Mouse (Mus musculus) liver, adult (tissue): ENCODE measurements around the gene Hoxd4.

ENCODE experiments used
- GATA4 ChIP-seq: IDR thresholded peaks from 2 replicates; pipeline ENCODE4 v1.6.1; 2014; ENCODE audit warnings: mild to moderate bottlenecking, low read length; ENCODE audit not compliant: insufficient replicate concordance

The Hoxd4 gene

GRCm38 (mm10) chr2:74674881-74675665 lies 36.7 kb upstream of the Hoxd4 start, which contains the start of gene Hoxd12:
Hoxd12 (plus strand) TSS chr2:74675013.
- no peak for TF ChIP-seq GATA4

- TF ChIP-seq GATA4, result no peak
Observed at GRCm38 (mm10) chr2:74675666-74676282, 36.0 kb upstream of the Hoxd4 start.

GRCm38 (mm10) chr2:74676376-74677052 lies 35.2 kb upstream of the Hoxd4 start:
- TF ChIP-seq GATA4, result no peak

GRCm38 (mm10) chr2:74677106-74677505 lies 34.6 kb upstream of the Hoxd4 start:
- TF ChIP-seq GATA4, result no peak

DNA sequence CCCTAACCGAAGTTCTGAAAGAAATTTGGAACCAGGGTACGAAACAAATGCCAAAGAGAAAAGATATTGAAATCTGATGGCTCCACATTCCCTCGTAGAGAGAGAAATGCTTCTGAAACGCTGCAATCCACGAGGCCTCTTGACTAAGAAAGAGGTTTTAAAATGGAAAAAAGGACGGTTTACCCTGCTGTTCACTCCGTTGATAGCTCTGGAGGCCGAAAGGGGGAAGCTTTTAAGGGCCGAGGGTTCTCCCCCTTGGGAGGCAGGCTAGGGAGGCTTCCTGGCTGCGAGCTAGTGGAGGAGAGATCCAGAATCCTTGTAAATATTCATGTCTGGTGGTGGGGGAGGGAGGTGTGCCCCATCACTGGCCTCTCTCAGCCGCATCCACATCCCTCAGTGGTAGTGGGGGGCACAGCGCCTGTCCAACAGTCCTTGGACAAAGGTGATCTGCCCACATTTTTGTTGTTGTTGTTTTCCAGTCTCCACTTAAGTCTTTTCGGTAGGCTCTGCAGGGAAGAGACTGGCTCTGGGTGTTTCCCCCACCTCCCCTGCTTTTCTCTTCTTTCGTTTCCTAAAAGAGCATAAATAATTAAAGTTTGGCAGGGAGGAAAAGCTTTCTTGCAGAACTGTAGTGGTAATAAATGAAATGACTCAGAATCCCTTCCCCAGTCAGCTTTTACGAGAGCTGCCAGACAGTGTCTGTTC lies 32.7 kb upstream of the Hoxd4 start, which contains the start of gene Hoxd11:
Gene Hoxd11 (plus strand): TSS at position 667 of the 705 bp plus-strand sequence.
- TF ChIP-seq GATA4, result no peak

DNA sequence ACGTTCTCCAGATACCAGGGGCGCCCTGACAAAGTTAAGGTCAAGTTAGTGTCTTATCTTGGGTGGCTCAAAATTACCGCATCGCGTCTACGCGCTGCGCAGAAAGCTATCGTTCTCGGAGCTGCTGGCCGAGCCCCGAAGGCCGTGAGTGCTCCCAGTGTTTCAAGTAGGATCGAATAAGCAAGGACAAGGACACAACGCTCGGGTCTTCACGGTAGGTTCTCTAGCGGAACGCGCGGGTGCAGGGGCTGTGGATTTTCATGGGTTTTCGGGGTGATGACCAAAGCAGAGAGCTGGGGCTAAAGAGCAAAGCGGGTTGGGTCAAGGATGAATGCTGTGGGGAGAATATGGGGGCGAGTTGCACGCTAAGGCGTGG lies 32.1 kb upstream of the Hoxd4 start:
- no peak for TF ChIP-seq GATA4

- no peak for TF ChIP-seq GATA4
Observed at GRCm38 (mm10) chr2:74679980-74680379, 31.7 kb upstream of the Hoxd4 start.

DNA sequence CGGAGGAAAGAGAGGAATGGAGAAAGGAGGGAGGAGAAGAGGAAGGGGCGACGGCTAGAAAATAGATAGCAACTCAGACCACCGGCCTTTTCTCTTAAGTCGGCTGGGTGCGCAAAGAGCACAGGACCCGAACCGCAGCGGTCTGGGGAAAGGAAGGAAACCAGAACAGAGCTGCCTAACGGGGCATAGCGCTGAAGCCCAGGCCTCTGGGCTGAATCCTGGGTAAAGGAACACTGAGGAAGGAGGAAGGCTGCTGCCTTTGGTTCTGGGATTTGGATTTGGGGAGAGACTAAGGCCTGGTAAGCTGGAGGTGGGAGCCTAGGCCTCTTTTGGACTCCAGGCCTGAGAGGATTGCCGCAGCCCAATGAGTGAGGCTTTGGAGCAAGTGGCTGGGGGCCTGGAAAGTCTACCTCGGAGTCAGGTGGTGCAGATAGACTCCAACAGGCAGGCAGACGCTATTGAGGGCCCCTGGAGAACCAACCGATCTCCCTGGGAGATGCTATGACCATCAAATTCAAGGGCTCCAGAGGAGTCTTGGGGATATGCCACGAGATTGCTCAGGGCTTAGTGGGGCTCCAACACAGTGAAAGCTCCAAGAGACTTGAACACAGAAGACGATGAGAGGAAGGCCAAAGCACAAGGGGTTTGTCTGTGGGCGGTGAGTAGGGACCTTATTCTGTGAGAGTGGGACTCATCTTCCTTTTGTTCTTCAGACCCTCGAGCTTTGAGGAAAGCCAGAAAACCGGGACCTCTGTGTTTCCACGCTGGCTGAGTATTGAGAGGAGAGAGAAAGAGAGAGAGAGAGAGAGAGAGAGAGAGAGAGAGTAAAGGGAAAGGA lies 30.9 kb upstream of the Hoxd4 start:
- no peak for TF ChIP-seq GATA4

DNA sequence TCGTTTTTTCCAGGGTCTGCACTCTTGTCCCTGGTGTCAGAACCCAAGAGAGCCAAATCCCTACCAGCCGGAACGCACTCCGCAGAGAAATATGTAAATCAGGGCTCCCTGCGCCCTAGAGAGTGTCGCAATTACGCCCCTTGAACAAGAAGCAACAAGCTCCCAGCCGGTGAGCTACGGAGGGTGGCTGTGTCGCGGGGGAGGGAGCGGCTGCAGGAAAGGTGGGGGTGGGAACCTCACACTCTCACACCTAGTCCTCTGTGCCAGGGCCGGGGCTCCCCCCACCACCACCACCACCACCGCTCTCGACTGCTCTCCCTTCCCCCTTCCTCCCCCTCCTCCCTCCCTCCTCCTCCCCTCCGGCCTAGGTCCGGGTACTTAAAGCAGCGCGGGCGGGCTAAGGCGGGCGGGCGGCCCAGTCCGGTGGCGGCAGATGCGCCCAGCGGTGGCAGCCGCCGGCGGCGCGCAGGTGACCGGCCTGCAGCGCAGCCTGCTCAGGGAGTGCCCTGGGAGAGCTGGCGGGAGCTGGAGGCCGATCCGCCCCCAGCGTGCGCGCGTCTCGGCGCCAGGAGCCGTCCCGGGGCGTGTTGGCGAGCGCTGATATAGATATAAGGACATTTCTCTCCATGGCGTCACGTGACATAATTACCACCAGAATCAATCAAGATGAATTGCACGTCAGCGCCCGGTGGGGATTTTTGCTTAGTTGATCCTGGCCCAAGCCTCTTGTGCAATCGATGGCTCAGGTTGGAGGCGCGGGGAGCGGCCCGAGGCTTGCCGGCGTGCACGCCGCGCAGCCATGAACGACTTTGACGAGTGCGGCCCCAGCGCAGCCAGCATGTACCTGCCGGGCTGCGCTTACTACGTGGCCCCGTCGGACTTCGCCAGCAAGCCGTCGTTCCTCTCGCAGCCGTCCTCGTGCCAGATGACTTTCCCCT lies 29.9 kb upstream of the Hoxd4 start:
- TF ChIP-seq GATA4, result no peak

DNA sequence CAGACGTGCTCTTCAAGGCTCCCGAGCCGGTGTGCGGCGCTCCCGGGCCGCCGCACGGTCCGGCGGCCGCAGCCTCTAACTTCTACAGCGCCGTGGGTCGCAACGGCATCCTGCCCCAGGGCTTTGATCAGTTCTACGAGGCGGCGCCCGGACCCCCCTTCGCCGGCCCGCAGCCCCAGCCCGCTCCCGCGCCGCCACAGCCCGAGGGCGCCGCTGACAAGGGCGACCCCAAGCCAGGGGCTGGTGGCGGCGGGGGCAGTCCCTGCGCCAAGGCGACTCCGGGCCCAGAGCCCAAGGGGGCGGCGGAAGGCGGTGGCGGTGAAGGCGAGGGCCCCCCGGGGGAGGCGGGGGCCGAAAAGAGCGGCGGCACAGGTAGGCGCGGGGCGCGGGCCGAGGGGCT lies 28.9 kb upstream of the Hoxd4 start:
- TF ChIP-seq GATA4, result no peak

GRCm38 (mm10) chr2:74683471-74683951 lies 28.2 kb upstream of the Hoxd4 start:
- TF ChIP-seq GATA4, result no peak

GRCm38 (mm10) chr2:74684106-74684505 lies 27.6 kb upstream of the Hoxd4 start:
- no peak for TF ChIP-seq GATA4

- no peak for TF ChIP-seq GATA4
Observed at GRCm38 (mm10) chr2:74685059-74685603, 26.6 kb upstream of the Hoxd4 start.
